Mouse (Mus musculus): ENCODE data around the gene Baiap2.

DNA sequence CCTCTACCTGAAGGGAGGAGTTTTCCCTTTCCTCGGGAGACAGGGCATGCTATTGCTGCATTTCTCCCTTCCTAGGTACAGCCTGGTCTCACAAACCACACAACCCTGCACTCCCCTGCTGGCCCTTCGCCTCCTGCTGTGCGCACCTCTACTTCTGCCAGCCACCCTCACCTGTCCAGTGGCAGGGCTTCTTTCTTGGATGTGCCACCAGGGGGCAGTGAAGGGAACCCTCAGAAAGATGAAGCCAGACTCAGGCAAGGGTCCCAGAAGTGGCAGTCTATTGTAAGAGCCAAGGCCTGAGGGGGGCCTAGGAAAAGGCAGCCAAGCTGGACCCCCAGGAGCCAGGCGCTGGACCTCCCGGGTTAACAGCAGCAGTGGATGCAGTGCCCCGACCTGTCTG is 7.1 kb upstream of the Baiap2 start:
- peak; percentile 80 for TF ChIP-seq CTCF (conservative IDR thresholded peaks at IDR 0.05; ENCODE audit: low read length)
- TF ChIP-seq NANOG (IDR thresholded peaks at IDR 0.05; ENCODE audit: borderline replicate concordance, low read length), result no peak

Data from E14TG2a.4 (cell line).